ENCODE assay signal across 9 mouse cellular contexts in the genomic region with DNA sequence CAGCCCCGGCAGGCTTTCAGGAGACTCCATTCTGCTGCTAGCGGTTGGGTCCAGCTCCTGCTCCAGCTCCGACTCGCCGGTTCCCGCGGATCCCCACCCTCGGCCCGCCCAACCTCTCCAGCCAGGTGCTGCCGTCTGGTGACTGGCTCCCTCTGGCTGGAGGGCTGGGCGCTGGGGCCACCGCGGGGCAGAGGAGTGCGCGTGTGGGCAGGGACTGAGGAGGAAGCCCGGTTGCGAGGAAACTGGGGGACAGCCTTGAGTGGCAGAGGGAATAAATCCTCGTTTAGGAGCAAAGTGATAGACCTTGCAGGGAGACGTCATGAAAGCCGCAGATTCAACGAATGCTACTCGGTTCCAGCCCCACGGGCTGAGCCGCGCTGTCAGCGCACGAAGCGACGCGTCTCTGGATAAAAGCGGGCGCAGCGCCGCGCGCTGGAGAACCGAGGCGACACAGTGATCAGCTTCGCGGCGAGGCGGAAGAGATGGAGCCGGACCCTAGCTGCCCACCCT. TPM values are rescaled to one million over a fixed set of nuclear protein-coding genes. Genes with fewer than 3 reads are reported as not detected.
DNase-seq lines count a peak whose midpoint lies in the region; ATAC-seq and TF ChIP-seq lines count a peak whose summit lies in the region.
"Had no signal": no experiment of that assay in that cellular context is flagged by ENCODE, and none has a peak within 500 bp of the region (broad histone marks: within the 10 kb centered on the region; RNA-seq: fewer than 3 reads in every experiment).

Gene Kcnj6, minus strand, starts transcription at position 362 of the 510 bp plus-strand sequence.

- ATAC-seq in kidney, postnatal 0 days (replicated peaks; ENCODE audit: low FRiP score, low read depth) = no peak
- peak; percentile 92 for ATAC-seq in forebrain, postnatal 0 days
- ATAC-seq in midbrain, embryonic 15.5 days (replicated peaks) = peak; percentile 88

- DNase-seq in kidney, postnatal 0 days (ENCODE audit: low spot score) = peak; percentile 23
- DNase-seq in kidney, adult 8-10 months = no peak
- DNase-seq in cerebellum, adult 2 months = peak; percentile 85 to 90
- DNase-seq in forebrain, postnatal 0 days = peak; percentile 91
- peak; percentile 65 to 81 for DNase-seq in layer of hippocampus, adult 8-10 months (ENCODE audit: low spot score in 2 of 2)
- DNase-seq in spleen, adult 12 weeks (ENCODE audit: low spot score) = no peak
- no peak for DNase-seq in spleen, postnatal 10 days (ENCODE audit: low spot score in 2 of 2)

- TF ChIP-seq CTCF in kidney, postnatal 0 days (IDR thresholded peaks at IDR 0.05; ENCODE audit: low read depth) = peak; percentile 55
- peak; percentile 90 for TF ChIP-seq CTCF in cerebellum, adult 2 months (IDR thresholded peaks at IDR 0.05; ENCODE audit: borderline replicate concordance, insufficient read depth, low read depth, low read length)
- peak; percentile 86 for TF ChIP-seq CTCF in forebrain, postnatal 0 days (IDR thresholded peaks at IDR 0.05; ENCODE audit: low read depth)

- H3K36me3 ChIP-seq in kidney, postnatal 0 days (ENCODE audit: insufficient read depth, low read length) = no peaks in the 10 kb centered on the region
- no peaks in the 10 kb centered on the region for H3K36me3 ChIP-seq in forebrain, postnatal 0 days (ENCODE audit: insufficient read depth)
- H3K36me3 ChIP-seq in midbrain, embryonic 15.5 days (replicated peaks) = no peaks in the 10 kb centered on the region
- H3K36me3 ChIP-seq: liver, embryonic 15.5 days had no signal

- 0 out of 2 replicates have a peak, but pooled peaks cover 5% of the 10 kb centered on the region for H3K4me1 ChIP-seq in kidney, postnatal 0 days (replicated peaks; ENCODE audit: insufficient read depth, low read length)
- H3K4me1 ChIP-seq in cerebellum, adult 2 months (ENCODE audit: control insufficient read depth, insufficient read depth, low read length) = peaks cover under 1% of the 10 kb centered on the region; the same call in 1 of the 2 replicates
- no peaks in the 10 kb centered on the region for H3K4me1 ChIP-seq in forebrain, postnatal 0 days (ENCODE audit: insufficient read depth)
- H3K4me1 ChIP-seq in midbrain, embryonic 15.5 days = peaks cover 51% of the 10 kb centered on the region
- H3K4me1 ChIP-seq: liver, embryonic 15.5 days had no signal

- no peak within 1 kb of the TSS for H3K27ac ChIP-seq in kidney, postnatal 0 days
- peak within 1 kb of the TSS; percentile 63 for H3K27ac ChIP-seq in cerebellum, adult 2 months (ENCODE audit: insufficient read depth, low read length)
- H3K27ac ChIP-seq in forebrain, postnatal 0 days (ENCODE audit: low read depth, low read length) = peak within 1 kb of the TSS; percentile 80
- peak within 1 kb of the TSS; percentile 83 for H3K27ac ChIP-seq in midbrain, embryonic 15.5 days
- H3K27ac ChIP-seq: liver, embryonic 15.5 days had no signal

- no peak within 1 kb of the TSS for H3K9ac ChIP-seq in kidney, postnatal 0 days (ENCODE audit: low read depth, low read length)
- peak within 1 kb of the TSS; percentile 60 for H3K9ac ChIP-seq in forebrain, postnatal 0 days
- peak within 1 kb of the TSS; percentile 71 for H3K9ac ChIP-seq in midbrain, embryonic 15.5 days
- H3K9ac ChIP-seq: liver, embryonic 15.5 days had no signal

- TF ChIP-seq POLR2A in cerebellum, adult 2 months (IDR thresholded peaks at IDR 0.05; ENCODE audit: borderline replicate concordance, insufficient read depth, low read length) = peak; percentile 56; the same call in 1 of the 2 replicates

- H3K4me3 ChIP-seq in kidney, postnatal 0 days (replicated peaks; ENCODE audit: low read depth, low read length) = 0 out of 2 replicates have a peak within 1 kb of the TSS, but pooled peaks have one; percentile 2
- H3K4me3 ChIP-seq in cerebellum, adult 2 months (replicated peaks; ENCODE audit: insufficient read depth, low read depth, low read length) = peak within 1 kb of the TSS; percentile 93
- H3K4me3 ChIP-seq in forebrain, postnatal 0 days (ENCODE audit: low read depth, low read length) = peak within 1 kb of the TSS; percentile 59
- peak within 1 kb of the TSS; percentile 66 for H3K4me3 ChIP-seq in midbrain, embryonic 15.5 days
- H3K4me3 ChIP-seq: liver, embryonic 15.5 days had no signal

- whole genome bisulfite sequencing in kidney, postnatal 0 days = under 1% methylated on average over 43 of the region's 43 CpGs
- WGBS in cerebellum, adult 2 months = under 1% methylated on average over 43 of the region's 43 CpGs
- under 1% methylated on average over 43 of the region's 43 CpGs for WGBS in forebrain, postnatal 0 days
- under 1% methylated on average over 43 of the region's 43 CpGs for WGBS in midbrain, embryonic 15.5 days

- H3K4me2 ChIP-seq in kidney, postnatal 0 days (ENCODE audit: low read length) = 0 out of 2 replicates have a peak within 1 kb of the TSS, but pooled peaks have one; percentile 18
- H3K4me2 ChIP-seq in forebrain, postnatal 0 days (ENCODE audit: low read depth) = peak within 1 kb of the TSS; percentile 74
- peak within 1 kb of the TSS; percentile 87 for H3K4me2 ChIP-seq in midbrain, embryonic 15.5 days
- H3K4me2 ChIP-seq: liver, embryonic 15.5 days had no signal

- H3K9me3 ChIP-seq in kidney, postnatal 0 days (replicated peaks; ENCODE audit: low read length) = no peaks in the 10 kb centered on the region
- no peaks in the 10 kb centered on the region for H3K9me3 ChIP-seq in forebrain, postnatal 0 days (ENCODE audit: low read length)
- no peaks in the 10 kb centered on the region for H3K9me3 ChIP-seq in midbrain, embryonic 15.5 days
- H3K9me3 ChIP-seq: liver, embryonic 15.5 days had no signal

- peaks cover 28% of the 10 kb centered on the region for H3K27me3 ChIP-seq in kidney, postnatal 0 days (ENCODE audit: insufficient read depth, low read length)
- no peaks in the 10 kb centered on the region for H3K27me3 ChIP-seq in cerebellum, adult 2 months (ENCODE audit: control insufficient read depth, insufficient read depth, low read length)
- peaks cover 7% of the 10 kb centered on the region; the same call in 1 of the 2 replicates for H3K27me3 ChIP-seq in forebrain, postnatal 0 days (ENCODE audit: insufficient read depth, low read length)
- H3K27me3 ChIP-seq in midbrain, embryonic 15.5 days (replicated peaks) = 0 out of 2 replicates have a peak, but pooled peaks cover 5% of the 10 kb centered on the region

RNA-seq across cellular contexts. Expression of gene Kcnj6, which starts in this region (rescaled TPM):
- not detected in 2 replicates for polyA plus RNA-seq in kidney, postnatal 0 days (2015; fragmentation: Nextera tagmentation; extraction: Ambion mirVana)
- 11.6 and 13.5 TPM in 2 replicates for polyA plus RNA-seq in cerebellum, adult 2 months (2012; rRNA removed)
- 8.4 and 8.7 TPM in 2 replicates for total RNA-seq in forebrain, postnatal 0 days (2014; rRNA removed)
- 0.48 and 1.5 TPM in 2 replicates for polyA plus RNA-seq in forebrain, postnatal 0 days (2015; fragmentation: Nextera tagmentation; extraction: Ambion mirVana)
- 100 to 1,000 TPM in 3 of 4 experiments, 10 to 100 TPM in 1; 96.6 to 128 (median 116) TPM for total RNA-seq in layer of hippocampus, adult 8-10 months (2022)
- polyA plus RNA-seq in midbrain, embryonic 15.5 days (2015; fragmentation: Nextera tagmentation; extraction: Ambion mirVana) = 4.4 and 6.8 TPM in 2 replicates
- polyA plus RNA-seq: liver, embryonic 15.5 days had no signal

Comparison
In these comparisons a context has a peak if more than half of its experiments do, and no peak if none do; other contexts are left out.
1. RNA of gene Kcnj6 (total RNA-seq): 96.6 to 128 TPM in layer of hippocampus, adult 8-10 months; 8.4 to 8.7 TPM in forebrain, postnatal 0 days; every median in the first group is over 10 times any median in the second.
2. Peak in DNase-seq, H3K4me3 ChIP-seq and H3K4me2 ChIP-seq in kidney, postnatal 0 days; RNA of the gene not detected or under 1 TPM.
3. DNase-seq: peak in cerebellum, adult 2 months (2 of 2), forebrain, postnatal 0 days (single experiment) and layer of hippocampus, adult 8-10 months (2 of 2); none in kidney, adult 8-10 months (0 of 2), spleen, adult 12 weeks (single experiment) and spleen, postnatal 10 days (0 of 2).
4. H3K4me2 ChIP-seq: peak in every context shown above with its lines; median percentile 87 in midbrain, embryonic 15.5 days; 74 in forebrain, postnatal 0 days; 18 in kidney, postnatal 0 days.
5. H3K4me3 ChIP-seq: peak in every context shown above with its lines; median percentile 93 in cerebellum, adult 2 months; 66 in midbrain, embryonic 15.5 days; 59 in forebrain, postnatal 0 days; 2 in kidney, postnatal 0 days.
6. Peak in every context shown above with its lines, with median percentiles within 50 percentile points of each other: CTCF ChIP-seq.